Mouse (Mus musculus): ENCODE measurements around the gene Zbtb20.

- TF ChIP-seq EP300 (IDR thresholded peaks at IDR 0.05; ENCODE audit: low read depth) (no peak), CTCF (IDR thresholded peaks at IDR 0.05; ENCODE audit: low read depth) (no peak)
Observed at GRCm38 (mm10) chr16:43646943-43647342, 771.3 kb downstream of the Zbtb20 start.

All from heart, postnatal 0 days (tissue).